Comparison of ENCODE assay signal across 24 mouse cellular contexts in genomic region chr16:25198844-25199243, GRCm38 (mm10).
A peak's percentile ranks its signal among the peaks of the same experiment; 100 is the strongest.
DNase-seq lines count a peak whose midpoint lies in the region; ATAC-seq lines count a peak whose summit lies in the region.
"Had no signal": no experiment of that assay in that cellular context is flagged by ENCODE, and none has a peak within 500 bp of the region (broad histone marks: within the 10 kb centered on the region; RNA-seq: fewer than 3 reads in every experiment).

No protein-coding gene starts in this region.

- H3K9me3 ChIP-seq in liver, embryonic 11.5 days (ENCODE audit: control insufficient read depth, low read length) = no peaks in the 10 kb centered on the region
- no peaks in the 10 kb centered on the region for H3K9me3 ChIP-seq in liver, embryonic 16.5 days (replicated peaks; ENCODE audit: control insufficient read depth, low read length)
- H3K9me3 ChIP-seq: embryonic facial prominence, embryonic 12.5 days; hindbrain, embryonic 13.5 days had no signal

- WGBS in liver, embryonic 11.5 days = 39% methylated on average over 3 of the region's 3 CpGs
- WGBS in liver, embryonic 16.5 days (ENCODE audit: insufficient replicate concordance) = 11% methylated on average over 3 of the region's 3 CpGs

- no peaks in the 10 kb centered on the region for H3K27me3 ChIP-seq in liver, embryonic 11.5 days (replicated peaks; ENCODE audit: control insufficient read depth, insufficient read depth, low read length)
- H3K27me3 ChIP-seq in liver, embryonic 16.5 days (ENCODE audit: control insufficient read depth, insufficient read depth, low read depth, low read length) = no peaks in the 10 kb centered on the region
- H3K27me3 ChIP-seq: embryonic facial prominence, embryonic 12.5 days; hindbrain, embryonic 13.5 days had no signal

- no peak overlapping the region for H3K4me2 ChIP-seq in liver, embryonic 11.5 days
- no peak overlapping the region for H3K4me2 ChIP-seq in liver, embryonic 16.5 days (ENCODE audit: low read depth, low read length)
- H3K4me2 ChIP-seq: embryonic facial prominence, embryonic 12.5 days; heart, embryonic 11.5 days; hindbrain, embryonic 13.5 days had no signal

- DNase-seq in liver, embryonic 11.5 days (ENCODE audit: low spot score) = no peak
- no peak for DNase-seq in liver
- no peak for DNase-seq in kidney, adult 8-10 months
- DNase-seq in gastrocnemius, postnatal 4 days (ENCODE audit: low spot score in 2 of 2) = no peak
- no peak for DNase-seq in right cerebral cortex, adult 18-20 months
- no peak for DNase-seq in spleen, postnatal 14 days (ENCODE audit: low spot score in 2 of 2)
- DNase-seq: adrenal gland, postnatal 25 days; cerebellum, adult 8-10 months; cerebellum, postnatal 25 days; embryo, embryonic 11 days; gastrocnemius, postnatal 25 days; heart, adult 18-20 months; heart, postnatal 4 days; kidney, adult 9 months; kidney, postnatal 10 days; lung, postnatal 4 days; midbrain, embryonic 14.5 days; right cerebral cortex, postnatal 4 days had no signal

- no peak overlapping the region for H3K9ac ChIP-seq in liver, embryonic 11.5 days (ENCODE audit: low read depth, low read length)
- no peak overlapping the region for H3K9ac ChIP-seq in liver, embryonic 16.5 days (ENCODE audit: low read depth, low read length)
- H3K9ac ChIP-seq: embryonic facial prominence, embryonic 12.5 days; hindbrain, embryonic 13.5 days had no signal

- no peak overlapping the region for H3K4me3 ChIP-seq in liver, embryonic 11.5 days (ENCODE audit: low read depth, low read length)
- no peak overlapping the region for H3K4me3 ChIP-seq in liver, embryonic 16.5 days (ENCODE audit: low read depth, low read length)
- H3K4me3 ChIP-seq: embryonic facial prominence, embryonic 12.5 days; hindbrain, embryonic 13.5 days had no signal

- no peaks in the 10 kb centered on the region for H3K36me3 ChIP-seq in liver, embryonic 11.5 days (ENCODE audit: control insufficient read depth, insufficient read depth, low read length)
- no peaks in the 10 kb centered on the region for H3K36me3 ChIP-seq in liver, embryonic 16.5 days (ENCODE audit: control insufficient read depth, insufficient read depth)
- H3K36me3 ChIP-seq: embryonic facial prominence, embryonic 12.5 days; hindbrain, embryonic 13.5 days had no signal

- H3K4me1 ChIP-seq in liver, embryonic 11.5 days (replicated peaks; ENCODE audit: control insufficient read depth, insufficient read depth, low read length) = no peaks in the 10 kb centered on the region; the same call in 1 of the 2 replicates
- H3K4me1 ChIP-seq in liver, embryonic 16.5 days (ENCODE audit: control insufficient read depth, low read depth, low read length) = peaks cover 21% of the 10 kb centered on the region
- H3K4me1 ChIP-seq: embryonic facial prominence, embryonic 12.5 days; hindbrain, embryonic 13.5 days had no signal

- ATAC-seq in liver, embryonic 11.5 days (replicated peaks; ENCODE audit: low FRiP score) = peak; percentile 70
- peak; percentile 52 for ATAC-seq in erythroid progenitor cell, adult 5-6 weeks (replicated peaks; ENCODE audit: low FRiP score, poor library complexity, severe bottlenecking)
- peak; percentile 27 for ATAC-seq in liver, embryonic 16.5 days (ENCODE audit: low read depth)
- ATAC-seq: intestine, embryonic 16.5 days had no signal

- 0 out of 2 replicates have a peak overlapping the region, but pooled peaks have one; percentile 66 for H3K27ac ChIP-seq in liver, embryonic 11.5 days (ENCODE audit: low read depth, low read length)
- H3K27ac ChIP-seq in liver, embryonic 16.5 days (ENCODE audit: low read length) = peak overlapping the region; percentile 63
- H3K27ac ChIP-seq: embryonic facial prominence, embryonic 12.5 days; hindbrain, embryonic 13.5 days had no signal
